Mouse (Mus musculus) spleen, adult 12 weeks (tissue): ENCODE measurements around the gene Olfr638.
"Not testable (repeated sequence)": the region's sequence is repeated elsewhere in the genome, so short reads cannot be mapped to it uniquely, and the experiment has no call there.

Experiments used
- DNase-seq: peaks from one replicate; pipeline ENCODE4 v3.0.0; 2022; ENCODE audit warnings: low spot score

Gene Olfr638

DNA sequence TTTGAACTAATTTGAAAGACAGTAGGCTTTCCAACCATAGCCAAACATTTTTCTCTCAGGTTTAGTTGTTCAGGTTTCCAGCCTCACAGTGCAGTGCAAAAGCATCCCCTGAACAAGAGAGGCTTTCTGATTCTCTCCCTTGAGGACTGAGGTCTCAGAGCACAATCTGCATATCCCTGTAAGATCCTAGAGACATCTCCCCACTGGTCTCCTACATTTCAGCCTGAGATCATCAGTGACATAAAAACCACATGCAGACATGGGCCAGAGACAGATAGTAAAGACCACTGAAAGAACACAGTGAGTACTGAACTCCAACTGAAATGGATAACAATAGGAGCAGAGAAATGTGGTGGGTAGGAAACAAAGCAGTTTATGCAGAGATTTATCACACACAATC, at the start of gene Olfr638:
Gene Olfr638 (plus strand): TSS at position 301 of the 400 bp plus-strand sequence.
- DNase-seq: no peak

DNA sequence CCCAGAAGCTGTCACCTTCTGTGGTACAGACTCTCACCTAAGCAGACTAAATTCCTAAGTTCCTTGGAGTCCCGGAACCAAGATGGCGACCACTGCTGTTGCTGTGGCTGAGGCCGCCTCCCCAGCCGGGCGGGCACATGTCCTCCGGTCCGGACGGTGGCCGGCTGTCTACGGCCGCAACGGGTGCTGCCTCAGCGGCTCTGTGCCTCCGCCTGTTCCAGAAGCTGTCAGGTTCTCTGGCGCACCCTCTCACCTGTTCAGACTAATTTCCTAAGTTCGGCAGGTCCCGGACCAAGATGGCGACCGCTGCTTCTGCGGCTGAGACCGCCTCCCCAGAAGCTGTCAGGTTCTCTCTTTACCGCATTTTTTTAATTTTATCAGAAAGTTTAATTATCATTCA, 31.7 kb upstream of the Olfr638 start:
- DNase-seq: not testable (repeated sequence)

DNA sequence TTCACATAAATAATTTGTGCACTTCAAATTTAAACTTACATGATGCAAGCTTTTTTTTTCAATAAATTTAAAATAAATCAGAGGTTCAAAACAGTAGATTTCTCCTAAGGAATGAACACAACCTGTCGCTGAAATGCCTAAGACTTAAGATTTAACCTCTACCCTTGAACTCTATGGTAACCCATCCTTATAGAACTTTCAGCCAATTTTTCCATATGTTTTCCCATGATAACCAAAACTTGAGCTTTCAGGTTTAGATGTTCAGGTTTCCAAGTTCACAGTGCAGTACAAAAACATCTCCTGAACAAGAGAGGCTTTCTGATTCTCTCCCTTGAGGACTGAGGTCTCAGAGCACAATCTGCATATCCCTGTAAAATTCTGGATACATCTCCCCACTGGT, 27.7 kb upstream of the Olfr638 start, which contains the start of gene Olfr635:
Gene Olfr635 (plus strand): TSS at position 301 of the 400 bp plus-strand sequence.
- no peak for DNase-seq

DNA sequence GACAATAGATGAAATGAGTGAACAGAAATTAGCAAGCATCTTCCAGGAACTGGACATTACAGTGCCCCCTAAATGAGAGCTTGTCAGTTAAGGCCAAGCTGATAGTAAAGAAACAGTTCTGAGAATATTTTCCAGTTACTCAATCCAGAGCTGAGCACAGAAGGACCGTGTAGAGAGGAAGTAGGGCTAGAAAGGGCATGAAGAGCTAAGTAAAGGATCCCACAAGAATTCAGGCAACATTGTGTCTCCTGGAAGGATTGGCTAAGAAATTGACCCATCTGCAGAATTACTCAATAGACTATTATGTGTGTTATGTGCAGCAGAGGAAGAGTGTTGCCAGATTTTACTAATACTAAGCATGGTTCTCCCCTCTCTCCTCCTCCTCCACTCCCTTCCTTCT, 26.8 kb upstream of the Olfr638 start:
- no peak for DNase-seq

DNA sequence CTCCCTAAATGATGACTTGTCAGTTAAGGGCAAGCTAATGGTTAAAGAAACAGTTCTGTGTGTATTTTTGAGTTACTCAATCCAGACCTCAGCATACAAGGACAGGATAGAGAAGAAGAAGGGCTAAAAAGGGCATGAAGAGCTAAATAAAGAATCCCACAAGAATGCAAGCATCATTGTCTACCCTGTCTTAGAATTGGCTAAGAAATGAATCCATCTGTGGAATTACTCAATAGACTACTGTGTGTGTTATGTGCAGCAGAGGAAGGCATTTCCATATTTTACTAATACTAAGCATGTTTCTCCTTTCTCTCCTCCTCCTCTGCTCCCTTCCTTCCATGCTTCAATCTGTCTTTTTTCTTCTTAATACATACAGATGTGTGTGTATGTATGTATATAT, 578 bp downstream of the Olfr638 start:
- DNase-seq: no peak

GRCm38 (mm10) chr7:104017203-104017602, 18.7 kb downstream of the Olfr638 start, which contains the start of gene Olfr639:
Gene Olfr639 (minus strand): TSS chr7:104017303.
- no peak for DNase-seq

DNA sequence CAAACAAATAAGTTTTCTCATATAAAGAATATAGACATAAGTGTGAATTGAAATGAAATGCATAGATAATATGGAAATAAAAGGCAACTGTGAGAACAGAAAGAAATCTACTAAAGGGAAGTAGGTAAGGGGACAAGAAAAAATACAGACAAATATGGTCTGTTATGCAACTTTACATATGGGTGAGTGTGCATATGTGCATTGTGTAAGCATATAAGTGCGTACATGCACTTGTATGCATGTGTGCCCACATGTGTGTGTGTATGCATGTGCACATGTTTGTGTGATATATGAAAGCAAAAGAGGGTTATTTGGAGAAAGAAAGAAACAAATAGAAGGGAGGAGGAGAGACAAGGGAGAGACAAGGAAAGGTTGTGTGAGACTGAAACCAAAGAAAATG, 20.4 kb downstream of the Olfr638 start:
- no peak for DNase-seq

- DNase-seq: no peak
Observed at GRCm38 (mm10) chr7:104021651-104022050, 23.1 kb downstream of the Olfr638 start.

GRCm38 (mm10) chr7:104025473-104025872, 26.9 kb downstream of the Olfr638 start, which contains the start of gene Olfr640:
Gene Olfr640 (minus strand): TSS chr7:104025573.
- no peak for DNase-seq

GRCm38 (mm10) chr7:104026978-104027377, 28.4 kb downstream of the Olfr638 start:
- no peak for DNase-seq

DNA sequence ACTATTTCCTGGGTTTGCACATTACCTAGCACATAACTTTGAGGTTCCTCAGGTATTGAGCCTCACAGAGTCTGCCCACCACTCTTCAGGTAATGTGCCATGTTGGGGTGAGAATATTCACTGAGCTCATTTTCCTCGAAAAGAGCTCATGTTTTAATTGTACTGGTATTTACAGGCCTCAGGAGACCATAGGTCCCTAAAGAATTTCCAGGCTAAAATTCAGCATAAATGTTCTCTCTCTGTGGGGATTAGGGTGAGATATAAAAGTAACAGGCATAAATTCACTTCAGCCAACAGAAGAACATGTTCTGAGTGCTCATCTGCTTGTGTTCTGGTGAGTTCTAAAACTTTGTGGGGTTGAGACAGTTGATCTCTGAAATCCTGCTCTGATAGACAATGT, 36.6 kb downstream of the Olfr638 start, which contains the start of gene Olfr641:
Gene Olfr641 (plus strand): TSS at position 301 of the 400 bp plus-strand sequence.
- no peak for DNase-seq

DNA sequence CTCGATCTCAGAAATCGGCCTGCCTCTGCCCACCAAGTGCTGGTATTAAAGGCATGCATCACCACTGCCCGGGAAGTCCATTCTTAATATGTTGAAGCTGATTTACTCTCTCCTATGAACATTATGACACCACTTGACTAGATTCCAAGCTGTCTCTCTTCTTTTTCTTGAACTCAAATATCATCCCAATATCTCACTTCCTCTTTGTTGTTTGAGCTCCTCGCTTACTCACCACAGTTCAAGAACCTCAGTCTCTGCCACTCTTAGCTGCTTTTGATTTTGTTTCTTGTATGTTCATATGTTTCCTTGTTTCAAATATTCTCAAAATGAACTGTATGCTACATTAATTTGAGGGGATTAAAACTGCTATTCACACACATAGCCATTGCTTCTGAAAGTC, 52.2 kb downstream of the Olfr638 start:
- DNase-seq: no peak

DNA sequence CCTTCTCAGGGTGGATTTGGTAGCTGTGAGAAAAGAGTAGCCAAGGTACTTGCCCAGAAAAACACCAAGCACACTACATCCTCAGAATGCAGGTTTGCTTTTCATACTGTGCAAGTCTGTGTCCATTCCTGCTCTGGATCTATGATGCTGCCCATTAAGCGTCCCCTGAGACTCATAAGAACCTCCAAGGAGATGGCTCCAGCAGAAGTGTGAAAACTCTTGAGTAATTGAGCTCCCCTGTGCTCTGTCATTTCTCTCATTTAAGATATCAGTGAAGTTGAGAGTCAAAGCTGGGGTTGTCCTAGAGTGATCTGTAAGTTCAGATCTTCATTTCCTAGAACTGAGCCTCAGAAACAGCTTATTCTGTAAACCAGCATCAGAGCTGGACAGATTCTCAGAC, 54.0 kb downstream of the Olfr638 start, which contains the start of gene Olfr642:
Gene Olfr642 (minus strand): TSS at position 101 of the 400 bp plus-strand sequence.
- no peak for DNase-seq
